Mouse (Mus musculus) midbrain, embryonic 14.5 days (tissue): ENCODE results near the gene Drg1. TPM values are rescaled to one million over a fixed set of nuclear protein-coding genes. Genes with fewer than 3 reads are reported as not detected.
"Not testable (repeated sequence)": the region's sequence is repeated elsewhere in the genome, so short reads cannot be mapped to it uniquely, and the experiment has no call there.

ENCODE experiments used
- ATAC-seq: fragments of 200-750 bp; cut with Nextera tagmentation; 2 replicates; pipeline ENCODE4 v1.8.0; 2017; ENCODE audit warnings: moderate number of reproducible peaks, moderate library complexity; ENCODE audit not compliant: low FRiP score, low TSS enrichment
- DNase-seq: peaks from one replicate; pipeline ENCODE4 v3.0.0-alpha.2; 2015
- H3K27ac ChIP-seq: fragments of 300-500 bp; sonication (generic); replicated peaks from 2 replicates; pipeline ENCODE4 v1.5.1; 2014; ENCODE audit warnings: mild to moderate bottlenecking, low read depth, low read length, moderate library complexity
- H3K27me3 ChIP-seq: fragments of 300-500 bp; sonication (generic); 2 replicates; pipeline ENCODE4 v1.6.1; 2014; ENCODE audit warnings: low read length, control low read depth, mixed read lengths; ENCODE audit not compliant: control insufficient read depth, insufficient read depth
- H3K36me3 ChIP-seq: fragments of 300-500 bp; sonication (generic); 2 replicates; pipeline ENCODE4 v1.6.1; 2014; ENCODE audit warnings: low read length, control low read depth; ENCODE audit not compliant: control insufficient read depth, insufficient read depth
- H3K4me1 ChIP-seq: fragments of 300-500 bp; sonication (generic); 2 replicates; pipeline ENCODE4 v1.6.1; 2014; ENCODE audit warnings: mild to moderate bottlenecking, antibody characterized with exemption, low read length, control low read depth; ENCODE audit not compliant: control insufficient read depth, insufficient read depth
- H3K4me2 ChIP-seq: fragments of 300-500 bp; sonication (generic); 2 replicates; pipeline ENCODE4 v1.6.1; 2014; ENCODE audit warnings: mild to moderate bottlenecking, low read length, moderate library complexity
- H3K4me3 ChIP-seq: fragments of 300-500 bp; sonication (generic); replicated peaks from 2 replicates; pipeline ENCODE4 v1.5.1; 2014; ENCODE audit warnings: low read depth, low read length
- H3K9ac ChIP-seq: fragments of 300-500 bp; sonication (generic); replicated peaks from 2 replicates; pipeline ENCODE4 v1.6.1; 2014; ENCODE audit warnings: mild to moderate bottlenecking, low read length, moderate library complexity
- H3K9me3 ChIP-seq: fragments of 300-500 bp; sonication (generic); 2 replicates; pipeline ENCODE4 v1.6.1; 2016; ENCODE audit warnings: low read length, control low read depth, mixed read lengths; ENCODE audit not compliant: control insufficient read depth
- WGBS: fragments of 180-500 bp; shearing (Covaris S2); extraction: QIAGEN DNeasy Blood & Tissue Kit; methylation state at CpG from one replicate; pipeline ENCODE4 v1.1.7; 2014; 5-methylcytosine and 5-hydroxymethylcytosine counted together
- polyA plus RNA-seq: library from polyadenylated mRNA; unstranded; fragments of >200 nt; fragmentation: Nextera tagmentation; extraction: Ambion mirVana; gene quantifications from 2 replicates; pipeline ENCODE4 v1.2.1, GENCODE M21; 2014

Gene Drg1
- polyA plus RNA-seq, 1 experiment from 2014 or later = 242 TPM

GRCm38 (mm10) chr11:3173425-3174318 is 92.5 kb downstream of the Drg1 start:
- not testable (repeated sequence) for H3K4me1 ChIP-seq, H3K27me3 ChIP-seq, H3K9me3 ChIP-seq, H3K4me3 ChIP-seq, H3K27ac ChIP-seq, H3K36me3 ChIP-seq, H3K9ac ChIP-seq, H3K4me2 ChIP-seq, DNase-seq
- WGBS = 82% methylated on average over 11 of the region's 11 CpGs
- peak; percentile 48 for ATAC-seq

- not testable (repeated sequence) for H3K27ac ChIP-seq, H3K27me3 ChIP-seq, ATAC-seq, H3K4me3 ChIP-seq, H3K4me1 ChIP-seq, DNase-seq, H3K4me2 ChIP-seq, H3K36me3 ChIP-seq, H3K9ac ChIP-seq, H3K9me3 ChIP-seq
- WGBS = 57% methylated on average over 4 of the region's 6 CpGs
These were observed 93.7 kb downstream of the Drg1 start for GRCm38 (mm10) chr11:3172526-3172925.

GRCm38 (mm10) chr11:3171931-3172330 is 94.3 kb downstream of the Drg1 start:
- not testable (repeated sequence) for DNase-seq, ATAC-seq, H3K4me3 ChIP-seq, H3K9me3 ChIP-seq, H3K27ac ChIP-seq, H3K9ac ChIP-seq, H3K4me1 ChIP-seq, H3K4me2 ChIP-seq, H3K27me3 ChIP-seq, H3K36me3 ChIP-seq
- WGBS = 78% methylated on average over 1 of the region's 1 CpGs

- 74% methylated on average over 2 of the region's 2 CpGs for WGBS
- H3K9me3 ChIP-seq = peaks cover 12% of the 10 kb centered on the region
These were observed 97.2 kb downstream of the Drg1 start for GRCm38 (mm10) chr11:3169042-3169441.

GRCm38 (mm10) chr11:3167571-3168001 is 98.6 kb downstream of the Drg1 start:
- ATAC-seq, DNase-seq, H3K9ac ChIP-seq, H3K4me1 ChIP-seq, H3K27ac ChIP-seq, H3K4me3 ChIP-seq, H3K4me2 ChIP-seq, H3K27me3 ChIP-seq, H3K36me3 ChIP-seq: not testable (repeated sequence)
- 73% methylated on average over 4 of the region's 4 CpGs for WGBS
- H3K9me3 ChIP-seq = peaks cover 15% of the 10 kb centered on the region

More at GRCm38 (mm10) chr11:3169042-3169441, 97.2 kb downstream of the Drg1 start:
- not testable (repeated sequence) for DNase-seq, H3K36me3 ChIP-seq, H3K9ac ChIP-seq, H3K4me1 ChIP-seq, H3K27ac ChIP-seq, H3K4me2 ChIP-seq, H3K27me3 ChIP-seq, H3K4me3 ChIP-seq
- peak; percentile 18; the same call in 1 of the 2 replicates for ATAC-seq

GRCm38 (mm10) chr11:3167129-3167528 is 99.1 kb downstream of the Drg1 start:
- H3K9me3 ChIP-seq = peaks cover 19% of the 10 kb centered on the region
- not testable (repeated sequence) for H3K27me3 ChIP-seq, H3K27ac ChIP-seq, H3K4me1 ChIP-seq, ATAC-seq, H3K4me3 ChIP-seq, DNase-seq, H3K4me2 ChIP-seq, H3K36me3 ChIP-seq, H3K9ac ChIP-seq
- WGBS = 93% methylated on average over 4 of the region's 4 CpGs

GRCm38 (mm10) chr11:3166321-3166720 is 99.9 kb downstream of the Drg1 start:
- peaks cover 21% of the 10 kb centered on the region for H3K9me3 ChIP-seq
- H3K36me3 ChIP-seq, H3K4me3 ChIP-seq, H3K9ac ChIP-seq, H3K4me1 ChIP-seq, H3K27ac ChIP-seq, H3K4me2 ChIP-seq, DNase-seq, H3K27me3 ChIP-seq, ATAC-seq: not testable (repeated sequence)

- 79% methylated on average over 3 of the region's 5 CpGs for WGBS
- peak; percentile 31 for ATAC-seq
- H3K9ac ChIP-seq, DNase-seq, H3K27me3 ChIP-seq, H3K36me3 ChIP-seq, H3K4me3 ChIP-seq, H3K27ac ChIP-seq, H3K4me2 ChIP-seq, H3K4me1 ChIP-seq: not testable (repeated sequence)
- H3K9me3 ChIP-seq = peaks cover 22% of the 10 kb centered on the region
These were observed 100.9 kb downstream of the Drg1 start for GRCm38 (mm10) chr11:3165210-3165782.

- peaks cover 22% of the 10 kb centered on the region for H3K9me3 ChIP-seq
These were observed 102.6 kb downstream of the Drg1 start for GRCm38 (mm10) chr11:3163661-3164060.

More at GRCm38 (mm10) chr11:3163661-3164060, 102.6 kb downstream of the Drg1 start:
- ATAC-seq, H3K27ac ChIP-seq, H3K4me3 ChIP-seq, H3K4me1 ChIP-seq, DNase-seq, H3K4me2 ChIP-seq, H3K36me3 ChIP-seq, H3K9ac ChIP-seq, H3K27me3 ChIP-seq: not testable (repeated sequence)
- 73% methylated on average over 3 of the region's 3 CpGs for whole genome bisulfite sequencing
